Mouse (Mus musculus) cerebellum, postnatal 10 days (tissue): ENCODE data around the gene Nmrk2.
"Not testable (repeated sequence)": the region's sequence is repeated elsewhere in the genome, so short reads cannot be mapped to it uniquely, and the experiment has no call there.

ENCODE experiments used
- DNase-seq, 2 experiments: peaks; one replicate each; pipeline ENCODE4 v3.0.0; 2021; ENCODE audit warnings: mixed read lengths in 2 of 2

Nmrk2 gene

DNA sequence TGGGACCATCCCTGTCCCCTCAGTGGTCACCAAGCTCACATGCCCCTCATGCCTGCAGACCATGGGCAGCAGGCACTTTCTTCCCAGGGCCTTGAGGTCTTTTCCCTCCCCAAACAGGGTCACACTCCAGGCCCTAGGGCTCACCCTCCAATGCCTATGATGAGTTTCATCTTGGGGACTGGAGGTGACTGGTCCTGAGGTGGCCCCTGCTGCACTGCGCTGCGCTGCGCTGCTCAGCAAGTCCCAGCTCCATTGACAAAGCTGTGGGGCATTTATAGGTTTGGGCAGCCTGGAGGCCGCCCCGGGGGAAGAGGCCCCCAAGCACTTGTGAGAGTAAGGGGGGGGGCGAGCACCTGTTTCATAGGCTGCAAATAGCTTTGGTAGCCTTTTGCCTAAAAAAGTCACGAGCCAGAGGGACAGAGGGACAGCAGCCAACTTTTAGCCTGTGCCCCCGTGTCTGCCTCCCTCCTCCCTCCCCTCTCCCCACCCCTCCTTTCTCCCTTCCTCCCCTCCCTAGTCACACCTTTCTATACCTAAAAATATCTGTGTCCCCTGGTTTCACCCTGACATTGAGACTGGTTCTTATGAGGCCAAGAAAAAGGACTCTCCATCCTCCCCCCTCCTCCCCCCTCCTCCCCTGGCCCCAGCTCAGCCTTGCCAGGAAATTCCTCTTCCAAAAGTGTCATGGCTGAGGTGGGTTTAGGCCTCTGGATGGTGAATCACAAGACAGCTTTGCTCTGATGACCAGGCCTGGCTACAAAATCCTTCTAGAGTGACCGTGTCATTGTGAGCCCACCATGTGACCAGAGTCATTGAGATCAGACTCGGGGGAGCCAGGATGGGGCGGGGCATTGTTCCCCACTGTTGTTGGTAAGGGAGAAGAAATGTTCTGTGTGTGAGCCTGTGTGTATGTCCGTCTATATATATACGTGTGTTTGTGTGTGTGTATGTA, at the start of gene Nmrk2:
Gene Nmrk2 (minus strand): TSS at position 245 of the 952 bp plus-strand sequence.
- no peak for DNase-seq

DNA sequence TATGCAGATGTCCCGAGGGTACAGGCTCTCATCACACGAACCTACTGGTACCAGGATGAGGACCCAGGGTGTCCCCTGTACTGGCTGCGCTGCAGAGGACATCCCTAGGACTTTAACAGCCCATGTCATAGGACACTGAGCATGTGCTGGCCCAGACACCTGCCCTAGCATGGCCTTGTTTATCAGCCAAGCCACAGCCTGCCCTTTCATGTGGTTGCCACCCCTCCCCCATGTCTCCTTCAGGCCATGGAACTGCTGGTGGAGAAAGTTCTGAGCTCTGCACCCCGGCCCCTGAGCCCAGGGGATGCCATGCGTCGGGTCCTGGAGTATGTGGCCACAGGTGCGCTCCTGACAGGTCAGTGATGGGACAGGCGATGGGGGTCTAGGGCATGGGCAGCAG, 47.6 kb upstream of the Nmrk2 start:
- no peak for DNase-seq

- DNase-seq, result no peak
These were observed 46.0 kb upstream of the Nmrk2 start for GRCm38 (mm10) chr10:81247804-81248203.

GRCm38 (mm10) chr10:81245166-81245565, 43.3 kb upstream of the Nmrk2 start:
- no peak for DNase-seq

- DNase-seq, result peak; percentile 93 to 96
These were observed 42.7 kb upstream of the Nmrk2 start for GRCm38 (mm10) chr10:81244595-81244994.

- DNase-seq, result no peak
These were observed 42.3 kb upstream of the Nmrk2 start for GRCm38 (mm10) chr10:81244146-81244545.

DNA sequence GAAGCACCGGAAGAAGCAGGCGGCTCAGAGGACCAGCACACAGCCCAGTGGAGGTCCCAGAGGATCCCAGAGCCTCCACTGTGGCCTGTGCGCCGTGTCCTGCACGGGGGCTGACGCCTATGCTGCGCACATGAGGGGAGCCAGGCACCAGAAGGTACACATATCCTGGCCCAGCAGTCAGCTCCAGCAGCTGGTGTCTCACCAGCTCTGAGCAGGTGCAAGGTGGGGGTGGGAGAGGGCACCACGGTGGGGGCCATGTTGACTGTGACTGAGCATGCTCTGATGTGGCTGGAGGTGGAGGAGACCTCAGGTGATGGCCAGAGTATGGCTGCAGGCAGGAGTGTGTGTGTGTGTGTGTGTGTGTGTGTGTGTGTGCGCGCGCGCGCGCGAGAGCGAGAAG, 40.2 kb upstream of the Nmrk2 start:
- DNase-seq, result no peak

GRCm38 (mm10) chr10:81240876-81241275, 39.0 kb upstream of the Nmrk2 start:
- DNase-seq, result peak; percentile 74 to 83

DNA sequence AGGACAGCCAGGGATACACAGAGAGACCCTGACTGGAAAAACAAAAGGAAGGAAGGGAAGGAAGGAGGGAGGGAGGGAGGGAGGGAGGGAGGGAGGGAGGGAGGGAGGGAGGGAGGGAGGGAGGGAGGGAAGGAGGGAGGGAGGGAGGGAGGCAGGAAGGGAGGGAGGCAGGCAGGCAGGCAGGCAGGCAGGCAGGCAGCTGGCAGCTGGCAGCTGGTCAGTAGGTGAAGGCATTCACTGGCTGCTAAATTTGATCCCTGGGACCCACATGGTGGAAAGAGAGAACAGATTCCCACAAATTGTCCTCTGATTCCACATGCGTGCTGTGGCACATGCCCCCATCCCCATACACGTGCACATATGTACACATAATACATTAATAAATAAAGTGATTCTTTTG, 36.8 kb upstream of the Nmrk2 start:
- peak in 1 of 2 experiments; percentile 22 for DNase-seq

DNA sequence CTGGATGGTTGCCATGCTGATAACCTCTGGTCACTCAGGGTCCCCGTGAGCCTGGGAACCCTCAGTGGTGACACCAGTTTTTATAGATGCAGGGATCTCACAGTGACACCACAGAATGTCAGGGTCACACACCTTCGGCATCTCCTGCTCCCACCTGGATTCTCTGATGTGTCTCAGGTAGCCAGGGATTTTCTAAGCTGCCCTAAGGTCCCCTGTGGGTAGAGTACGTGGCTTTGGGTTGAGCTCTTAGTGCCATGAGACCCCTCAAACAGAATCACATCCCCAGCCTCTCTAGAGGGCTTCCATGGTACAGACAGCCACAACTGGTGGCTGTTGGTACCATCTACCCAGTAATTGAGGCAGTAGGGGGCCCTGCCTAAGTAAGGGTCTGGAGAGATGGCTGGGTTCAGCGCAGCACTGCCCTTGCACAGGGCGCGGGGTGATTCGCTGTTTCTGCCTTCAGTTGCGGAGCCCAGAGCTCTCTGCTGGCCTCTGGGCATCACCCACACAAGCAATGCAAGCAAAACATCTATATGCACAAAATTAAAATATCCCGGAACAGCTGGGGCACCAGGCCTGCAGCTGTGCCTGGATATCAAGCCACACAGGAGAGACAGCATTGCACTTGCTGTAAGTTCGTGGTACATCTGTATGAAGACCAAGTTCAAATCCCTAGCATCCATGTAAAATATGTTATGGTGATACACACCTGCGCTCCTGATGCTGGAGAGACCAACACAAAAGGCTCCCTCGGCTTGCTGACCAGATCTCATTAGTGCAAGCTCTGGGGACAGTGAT, 34.8 kb upstream of the Nmrk2 start:
- DNase-seq, result peak in 1 of 2 experiments; percentile 7

GRCm38 (mm10) chr10:81234206-81234605, 32.4 kb upstream of the Nmrk2 start:
- DNase-seq, result no peak

GRCm38 (mm10) chr10:81233226-81233585, 31.4 kb upstream of the Nmrk2 start:
- no peak for DNase-seq

DNA sequence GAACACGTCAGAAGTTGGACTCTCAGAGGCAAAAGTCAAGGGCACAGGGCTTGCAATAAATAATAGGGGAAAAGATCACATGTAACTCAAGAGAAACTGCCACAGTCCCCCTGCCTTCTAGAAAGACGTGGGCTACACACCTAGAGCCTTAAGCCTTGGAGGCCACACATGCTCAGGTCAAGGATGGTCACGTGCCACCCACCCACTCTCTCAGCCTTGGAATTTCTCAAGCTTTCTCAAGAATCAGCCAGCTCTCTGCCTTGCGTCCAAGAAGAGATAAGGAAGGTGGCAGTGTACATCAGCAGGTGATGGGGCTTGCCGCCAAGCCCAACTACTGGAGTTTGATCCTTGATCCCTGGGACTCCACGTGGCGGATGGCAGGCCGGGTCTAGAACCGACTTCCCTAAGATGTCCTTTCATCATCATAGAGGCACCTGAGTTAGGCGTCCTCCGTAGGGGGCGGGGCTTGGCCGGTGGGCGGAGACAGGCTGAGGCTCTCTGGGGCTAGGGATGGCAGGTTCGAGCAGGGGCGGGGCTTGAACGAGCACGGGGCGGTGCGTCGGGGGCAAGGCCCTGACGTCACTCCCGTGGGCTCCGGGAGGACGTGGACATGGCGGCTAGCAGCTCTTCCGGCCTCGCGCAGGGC, 30.9 kb upstream of the Nmrk2 start, which contains the start of gene Zfr2:
Gene Zfr2 (plus strand): TSS at position 576 of the 646 bp plus-strand sequence.
- peak; percentile 98 for DNase-seq

GRCm38 (mm10) chr10:81231436-81231835, 29.6 kb upstream of the Nmrk2 start:
- DNase-seq, result peak in 1 of 2 experiments; percentile 19

DNA sequence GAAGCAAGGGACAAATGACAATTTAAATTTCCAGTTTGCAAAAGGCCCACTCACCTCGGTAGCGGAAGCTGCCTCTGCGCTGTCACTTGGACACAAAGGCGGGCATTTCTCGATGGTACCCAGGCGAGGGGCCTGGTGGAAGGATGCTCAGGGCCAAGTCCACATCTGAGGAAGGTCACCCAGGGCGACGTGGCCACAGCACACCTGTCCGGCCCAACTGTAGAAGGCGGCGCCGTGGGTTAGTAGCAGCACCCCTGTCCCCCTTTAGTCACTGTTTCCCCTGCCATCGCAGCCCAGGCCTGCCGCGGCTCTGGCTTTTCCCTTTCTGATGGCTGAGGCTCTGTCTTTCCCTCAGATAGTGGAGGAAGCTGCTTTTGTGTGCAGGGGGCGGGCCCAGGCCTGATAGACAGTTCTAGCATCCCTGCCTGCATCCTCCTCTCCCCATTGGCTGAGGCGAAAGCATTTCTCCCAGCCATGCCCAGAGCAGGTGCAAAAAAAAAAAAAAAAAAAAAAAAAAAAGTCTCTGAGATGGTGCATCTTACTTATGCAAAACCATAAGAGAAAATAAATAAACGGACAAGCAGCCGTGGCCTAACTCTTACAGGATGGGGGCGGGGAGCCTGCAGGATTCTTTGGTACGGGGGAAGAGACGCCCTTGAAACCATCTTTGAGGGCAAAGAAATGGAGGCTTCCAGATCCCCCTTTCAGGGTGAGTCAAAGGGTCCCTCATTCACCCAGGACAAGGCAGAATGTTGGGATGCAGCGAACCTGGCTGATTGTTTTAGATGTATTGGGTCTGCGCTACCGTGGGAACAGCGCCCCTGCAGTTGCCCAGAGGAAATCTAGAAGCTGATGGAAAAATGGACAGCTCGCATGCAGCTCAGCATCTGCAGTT, 28.8 kb upstream of the Nmrk2 start, which contains the start of gene Atcay:
Gene Atcay (minus strand): TSS at position 396 of the 895 bp plus-strand sequence.
- DNase-seq, result peak; percentile 88 to 90

DNA sequence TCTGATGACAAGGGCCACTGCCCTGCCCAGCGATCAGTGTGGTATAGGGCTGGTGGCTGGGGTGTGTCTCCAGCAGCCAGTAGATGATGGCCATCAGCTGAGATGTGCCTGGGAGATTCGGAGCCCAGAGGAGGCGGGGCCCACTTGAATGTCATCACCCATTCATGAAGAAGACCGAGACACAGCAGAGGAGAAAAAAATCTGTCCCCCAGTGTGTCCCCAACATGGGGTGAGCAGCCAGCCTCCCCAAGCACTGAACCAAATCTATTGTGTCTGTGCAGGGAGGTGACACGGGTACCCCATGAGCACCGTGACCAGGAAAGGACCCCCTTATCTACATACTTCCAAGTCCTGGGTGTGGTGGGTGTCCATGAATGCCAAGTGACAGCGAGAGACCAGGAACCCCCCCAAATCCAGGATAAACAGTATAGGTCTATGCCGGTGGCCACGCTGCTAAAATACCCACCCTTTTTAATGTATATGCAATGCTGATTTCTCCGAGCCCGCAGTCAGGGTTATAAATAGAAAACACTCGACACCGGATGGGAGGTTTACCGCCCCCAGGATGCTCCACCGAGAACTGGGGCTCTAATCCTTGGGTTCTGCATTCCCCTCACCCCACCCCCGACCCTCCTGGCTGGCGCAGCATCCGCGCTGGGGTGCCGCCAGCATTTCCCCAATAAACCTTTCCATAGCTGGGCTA, 28.0 kb upstream of the Nmrk2 start:
- peak; percentile 58 to 62 for DNase-seq

GRCm38 (mm10) chr10:81223731-81224130, 21.9 kb upstream of the Nmrk2 start:
- not testable (repeated sequence) for DNase-seq

GRCm38 (mm10) chr10:81221402-81222015, 19.7 kb upstream of the Nmrk2 start:
- peak in 1 of 2 experiments; percentile 18 for DNase-seq

DNA sequence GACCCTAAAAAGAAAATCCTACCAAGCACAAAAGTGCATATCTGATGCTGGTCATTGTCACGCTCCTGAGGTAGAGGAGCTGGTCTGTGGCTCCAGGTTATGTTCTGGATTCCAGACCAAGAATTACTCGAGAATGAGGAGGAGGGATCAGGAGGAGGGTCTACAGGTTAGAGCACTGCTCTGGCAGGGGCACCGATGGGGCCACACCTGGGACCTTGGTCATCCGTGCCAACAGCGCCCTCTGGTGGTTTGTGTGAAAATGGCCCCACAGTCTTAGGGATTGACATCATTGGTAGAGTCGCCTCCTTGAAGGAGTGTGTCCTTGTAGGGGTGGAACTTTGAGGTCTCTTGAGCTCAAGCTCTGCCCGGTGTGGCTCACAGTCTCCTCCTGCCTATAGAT, 16.1 kb upstream of the Nmrk2 start:
- DNase-seq, result peak; percentile 77 to 87

- peak; percentile 52 to 58 for DNase-seq
These were observed 15.4 kb upstream of the Nmrk2 start for GRCm38 (mm10) chr10:81217267-81217666.

DNA sequence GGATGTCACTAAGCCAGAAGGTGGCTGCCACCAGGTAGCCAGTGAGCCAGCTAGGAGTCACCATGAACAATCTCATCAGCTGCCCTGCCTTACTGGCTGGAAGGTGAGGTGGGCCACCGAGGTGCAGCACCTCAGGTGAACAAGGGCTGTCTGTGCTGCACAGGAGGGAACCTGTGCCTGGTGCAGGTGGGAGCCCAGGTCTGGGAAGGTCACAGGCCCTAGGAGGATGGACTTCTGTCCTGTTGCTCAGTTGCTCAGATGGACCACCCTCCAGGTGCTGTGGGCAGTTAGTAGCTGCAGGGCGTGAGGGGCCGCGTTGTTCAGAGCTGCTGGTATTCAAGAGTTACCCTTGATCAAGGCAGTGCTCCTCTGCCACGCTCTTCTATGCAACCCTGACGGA, 15.0 kb upstream of the Nmrk2 start:
- DNase-seq, result no peak
